Mouse (Mus musculus) large intestine, adult 2 months (tissue): Measurements from ENCODE around the gene Rap1gap. TPM values are rescaled to one million over a fixed set of nuclear protein-coding genes. Genes with fewer than 3 reads are reported as not detected.

Experiments used
- DNase-seq: peaks from one replicate; pipeline ENCODE4 v3.0.0-alpha.2; 2012; ENCODE audit warnings: low read depth, low spot score
- WGBS: fragments of 180-500 bp; shearing (Covaris S2); methylation state at CpG from one replicate; pipeline ENCODE4 v1.1.7; 2018; 5-methylcytosine and 5-hydroxymethylcytosine counted together
- polyA plus RNA-seq: library from polyadenylated mRNA; depleted of rRNA; stranded (reverse); fragments of >200 nt; gene quantifications from 2 replicates; pipeline ENCODE4 v1.2.3, GENCODE M21; 2012; rRNA removed

Gene Rap1gap
- polyA plus RNA-seq, 1 experiment, result 45.2 TPM

DNA sequence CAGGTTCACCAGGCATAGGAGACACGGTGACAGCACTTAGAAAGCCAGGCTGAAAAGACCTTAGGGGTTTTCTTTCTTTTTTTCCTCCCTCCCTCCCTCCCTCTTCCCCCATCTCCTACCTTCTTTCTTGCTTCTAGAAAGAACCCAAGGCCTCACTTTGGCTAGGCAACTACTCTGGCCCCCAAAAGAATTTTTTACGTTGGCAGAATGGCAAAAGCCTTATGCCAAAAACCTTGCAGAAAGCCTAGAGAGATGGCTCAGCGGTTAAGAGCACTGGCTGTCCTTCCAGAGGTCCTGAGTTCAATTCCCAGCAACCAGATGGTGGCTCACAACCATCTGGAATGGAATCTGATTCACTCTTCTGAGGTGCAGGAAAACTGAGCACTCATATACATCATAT is 100.1 kb downstream of the Rap1gap start:
- DNase-seq, result no peak
- WGBS, result 71% methylated on average over 3 of the region's 3 CpGs

DNA sequence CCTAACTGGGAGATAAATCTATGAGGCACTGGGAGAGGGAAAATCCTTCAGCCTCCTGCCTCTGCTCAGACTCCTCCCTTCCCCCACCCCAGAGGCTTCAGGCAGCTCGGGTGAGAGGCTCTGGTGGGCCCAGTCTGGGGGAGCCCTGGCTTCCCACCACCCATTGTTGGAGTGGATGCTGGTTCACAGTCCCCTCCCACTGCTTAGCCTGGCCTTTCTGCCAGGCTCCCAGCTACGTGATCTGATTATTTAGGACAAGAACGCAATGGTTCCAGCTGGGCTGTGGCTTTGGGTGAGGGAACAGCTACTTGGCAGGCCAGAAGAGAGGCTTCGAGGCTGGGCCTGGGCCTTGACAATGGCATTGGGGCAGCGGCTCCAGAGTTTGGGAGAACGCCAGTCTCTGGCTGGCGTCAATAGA is 101.0 kb downstream of the Rap1gap start:
- 67% methylated on average over 7 of the region's 7 CpGs for WGBS
- DNase-seq, result no peak

DNA sequence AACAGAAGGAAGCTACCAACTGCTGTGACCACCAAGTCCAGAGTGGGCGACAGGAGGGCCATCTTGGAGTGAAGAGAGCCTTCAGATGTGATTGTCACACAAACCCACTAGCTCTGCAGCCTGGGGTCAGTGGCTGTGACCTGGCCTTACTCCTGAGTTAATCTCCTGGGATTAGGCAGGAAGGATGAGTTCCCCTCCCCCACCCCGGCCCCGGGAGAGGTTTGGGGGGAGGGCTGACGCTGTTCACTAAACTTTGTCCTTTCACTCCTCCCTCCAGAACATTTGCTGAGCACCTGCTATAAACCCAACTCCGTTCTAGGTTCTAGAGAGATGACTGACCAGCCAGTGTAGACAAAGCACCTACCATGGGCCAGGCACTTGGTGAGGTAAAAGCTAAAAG is 101.8 kb downstream of the Rap1gap start:
- WGBS, result 31% methylated on average over 5 of the region's 5 CpGs

DNA sequence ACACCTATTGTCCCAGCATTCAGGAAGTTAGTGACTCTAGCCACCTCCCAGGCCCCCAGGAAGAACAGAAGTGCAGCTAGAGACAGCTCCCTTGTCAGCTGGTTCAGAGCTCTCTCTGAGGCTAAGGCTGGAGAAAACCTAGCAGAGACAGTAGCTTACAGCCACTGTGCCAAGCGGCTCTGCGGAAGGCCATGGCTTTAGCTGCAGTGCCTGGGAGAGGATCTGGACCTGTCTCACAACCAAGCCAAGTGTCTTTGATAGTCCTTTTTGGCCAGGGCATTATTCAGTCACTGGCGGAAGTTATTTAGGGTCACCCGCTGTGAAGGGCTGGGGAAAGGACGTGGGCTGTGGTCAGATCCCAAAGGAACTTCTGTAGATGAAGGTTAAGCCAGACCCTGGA is 103.9 kb downstream of the Rap1gap start:
- WGBS, result 88% methylated on average over 5 of the region's 5 CpGs
- no peak for DNase-seq

More for the DNA sequence above, 101.8 kb downstream of the Rap1gap start:
- no peak for DNase-seq

DNA sequence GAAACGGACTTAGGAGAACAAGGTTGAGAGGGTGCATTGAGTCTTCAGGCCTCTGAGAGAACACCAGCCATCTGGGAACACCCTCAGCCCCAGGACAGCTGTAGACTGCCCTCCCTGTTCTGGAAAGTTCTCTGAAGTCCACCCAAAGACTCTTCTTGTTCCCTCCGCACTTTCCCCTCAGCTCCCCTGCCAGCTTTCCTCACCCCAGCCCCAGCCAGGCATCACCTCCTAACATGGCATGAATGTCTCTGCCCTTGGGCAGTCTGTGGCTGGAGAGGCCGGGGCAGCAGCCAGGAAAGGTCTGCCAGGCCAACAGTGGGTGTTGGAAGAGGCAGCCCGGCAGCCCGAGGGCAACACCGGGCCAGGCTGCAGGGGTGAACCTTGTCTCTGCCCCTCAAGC is 104.3 kb downstream of the Rap1gap start:
- DNase-seq, result no peak
- WGBS, result 73% methylated on average over 6 of the region's 6 CpGs

DNA sequence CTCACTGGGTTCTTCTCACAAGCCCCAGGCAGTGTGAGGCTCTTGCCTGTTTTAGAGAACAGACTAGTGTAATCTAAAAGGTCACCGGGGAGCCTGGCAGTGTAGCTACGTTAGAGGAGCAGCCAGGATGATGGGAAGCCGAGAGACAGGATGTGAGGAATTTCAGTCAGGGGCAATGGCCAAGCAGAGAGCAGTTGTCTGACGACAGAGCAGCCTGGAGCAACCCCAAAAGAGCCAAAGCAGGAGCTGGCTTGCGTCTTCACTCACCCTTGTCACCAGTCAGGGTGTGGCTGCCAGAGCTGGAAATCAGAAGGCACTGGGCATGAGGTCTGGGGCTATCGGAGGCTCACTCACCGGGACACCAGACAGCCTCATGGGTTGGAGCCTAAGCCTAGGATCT is 105.1 kb downstream of the Rap1gap start:
- 39% methylated on average over 7 of the region's 7 CpGs for WGBS
- DNase-seq, result no peak

DNA sequence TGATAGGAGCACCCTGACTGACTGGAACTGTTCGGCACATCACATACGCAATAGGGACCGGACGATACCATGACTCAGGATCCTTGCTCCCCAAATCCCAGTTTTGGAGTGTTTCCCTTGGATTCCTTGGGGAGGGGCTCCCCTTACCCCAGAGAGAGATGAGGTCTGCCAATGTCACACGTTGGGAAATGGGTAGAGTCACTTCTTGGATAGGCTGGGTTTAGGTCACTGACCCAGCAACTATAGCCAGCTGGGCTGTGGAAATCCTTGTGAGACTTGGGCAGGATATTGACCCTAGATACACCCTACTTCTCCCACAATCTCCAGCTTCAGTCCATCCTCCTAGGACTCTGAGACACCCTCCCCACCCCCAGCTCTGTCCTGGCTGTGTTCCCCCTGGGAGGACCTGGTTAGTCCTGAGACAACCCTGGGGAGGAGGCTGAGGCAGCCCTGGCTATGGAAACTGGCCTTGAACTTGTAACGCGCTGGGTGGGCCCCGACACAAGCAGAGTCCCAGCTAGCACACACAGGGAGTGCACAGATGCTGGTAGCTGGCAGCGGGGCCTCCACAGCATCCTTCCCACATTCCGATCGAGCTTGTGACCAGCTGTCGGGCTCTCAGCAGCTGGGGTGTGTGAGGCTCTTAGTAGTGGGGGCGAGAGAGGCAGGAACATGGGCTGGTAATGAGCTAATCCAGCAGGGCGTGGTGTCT is 106.5 kb downstream of the Rap1gap start:
- no peak for DNase-seq
- WGBS, result 53% methylated on average over 14 of the region's 14 CpGs

DNA sequence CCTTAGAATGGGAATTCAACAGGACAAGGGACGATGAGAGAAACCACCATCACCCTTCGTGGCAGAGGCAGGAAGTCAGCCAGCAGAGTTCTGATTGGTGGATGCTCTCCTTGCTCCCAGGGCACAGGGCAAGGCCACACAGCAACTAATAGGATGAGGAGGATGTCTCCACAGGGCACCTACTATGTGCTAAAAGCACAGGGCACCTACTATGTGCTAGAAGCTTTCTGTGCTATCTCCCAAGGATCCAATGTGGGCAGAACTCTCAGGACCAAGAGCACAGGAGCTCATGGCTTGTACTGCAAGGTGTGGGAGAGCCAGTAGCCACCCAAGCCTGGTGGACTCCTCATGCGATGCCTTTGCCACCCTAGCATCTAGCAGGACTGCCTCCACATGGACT is 107.2 kb downstream of the Rap1gap start:
- no peak for DNase-seq
- 52% methylated on average over 3 of the region's 3 CpGs for WGBS

DNA sequence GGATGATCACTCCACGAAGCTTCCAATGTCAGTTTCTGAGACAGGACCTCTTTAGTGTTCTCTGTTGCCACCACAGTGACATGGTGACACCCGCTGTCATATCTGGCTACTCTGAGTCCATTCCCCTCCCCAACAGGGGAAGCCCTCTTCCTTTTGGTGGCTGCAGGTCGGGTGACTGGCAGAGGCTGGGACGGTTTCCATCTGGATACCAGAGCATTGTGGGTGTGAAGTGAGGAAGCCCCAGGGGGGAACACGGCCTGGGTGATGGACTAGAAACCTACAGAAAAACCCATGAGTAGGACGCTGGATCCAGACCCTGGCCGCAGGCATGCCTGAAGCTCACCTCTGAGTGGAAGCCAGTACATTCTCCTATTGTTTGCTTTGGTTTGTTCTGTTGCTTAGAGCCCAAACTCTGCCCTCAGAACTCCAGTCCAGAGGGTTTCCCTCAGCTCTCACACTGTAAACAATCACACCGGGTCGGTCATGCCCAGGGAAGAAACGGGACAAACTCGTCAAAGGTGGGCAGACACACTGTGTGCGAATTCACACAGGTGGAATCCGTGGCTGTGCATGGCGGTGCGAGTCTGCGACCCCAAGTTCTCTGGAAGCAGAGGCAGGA is 108.0 kb downstream of the Rap1gap start:
- no peak for DNase-seq
- 74% methylated on average over 16 of the region's 16 CpGs for WGBS

DNA sequence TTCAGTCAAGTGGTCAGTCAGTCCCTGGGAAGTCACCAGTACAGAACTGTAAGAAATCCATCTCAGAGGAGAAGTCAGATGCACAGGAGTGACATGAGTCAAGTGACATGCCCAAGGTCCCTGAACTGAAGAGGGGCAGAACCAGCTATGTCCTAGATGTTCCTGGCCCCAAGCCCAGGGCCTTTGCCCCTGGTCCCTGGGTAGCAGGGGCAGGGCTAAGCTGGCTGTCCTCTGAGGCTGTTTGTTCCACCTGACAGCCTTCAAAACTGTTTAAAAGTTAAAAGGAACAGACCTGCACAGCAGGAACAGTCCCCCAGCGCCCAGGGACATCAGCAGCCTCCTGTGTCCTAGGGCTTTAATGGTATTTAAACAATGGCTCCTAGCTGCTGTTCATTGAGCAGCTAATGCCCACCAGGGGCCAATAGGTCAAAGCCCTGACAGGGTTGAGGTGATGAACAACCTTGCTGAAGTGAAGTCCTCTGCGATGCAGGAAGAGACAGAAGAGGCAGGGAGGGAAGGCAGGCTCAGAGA is 108.9 kb downstream of the Rap1gap start:
- no peak for DNase-seq
- 50% methylated on average over 2 of the region's 2 CpGs for WGBS

DNA sequence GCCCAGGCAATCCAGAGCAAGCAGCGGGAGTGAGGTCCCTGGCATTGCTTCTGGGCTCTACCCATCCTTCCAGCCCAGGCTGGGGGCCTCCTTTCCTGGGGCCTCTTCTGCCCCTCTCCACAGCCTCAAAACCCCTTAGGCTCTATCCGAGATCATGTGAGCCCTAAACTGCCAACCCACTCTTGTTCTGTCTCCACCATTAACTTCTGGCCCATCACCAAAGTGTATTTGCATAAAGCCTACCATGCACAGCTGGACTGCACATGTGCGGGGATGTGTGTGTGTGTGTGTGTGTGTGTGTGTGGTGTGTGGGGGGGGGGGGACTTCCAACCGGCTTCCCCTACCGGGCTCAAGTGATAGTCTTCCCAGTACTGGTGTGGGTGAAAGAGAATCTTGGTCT is 109.5 kb downstream of the Rap1gap start:
- DNase-seq, result no peak
- WGBS, result 71% methylated on average over 5 of the region's 5 CpGs

DNA sequence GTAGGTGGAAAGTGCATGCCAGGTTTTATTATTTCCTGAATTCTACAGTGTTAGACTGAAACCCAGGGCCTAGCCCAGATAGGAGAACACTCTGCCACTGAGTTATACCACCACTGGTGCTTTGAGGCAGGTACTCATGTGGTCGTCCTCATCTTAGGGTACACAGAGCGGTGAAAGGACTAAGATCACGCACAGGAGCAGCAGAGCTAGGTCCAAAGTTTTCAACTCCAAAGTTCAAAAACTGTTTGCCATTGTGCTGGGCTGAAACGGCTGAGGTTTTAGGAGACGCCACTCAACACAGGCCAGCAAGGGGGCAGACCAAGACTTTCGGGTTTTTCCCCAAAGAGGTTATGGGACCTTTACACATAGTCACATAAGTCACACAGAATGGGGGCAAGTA is 110.0 kb downstream of the Rap1gap start:
- no peak for DNase-seq
- 71% methylated on average over 6 of the region's 6 CpGs for WGBS

DNA sequence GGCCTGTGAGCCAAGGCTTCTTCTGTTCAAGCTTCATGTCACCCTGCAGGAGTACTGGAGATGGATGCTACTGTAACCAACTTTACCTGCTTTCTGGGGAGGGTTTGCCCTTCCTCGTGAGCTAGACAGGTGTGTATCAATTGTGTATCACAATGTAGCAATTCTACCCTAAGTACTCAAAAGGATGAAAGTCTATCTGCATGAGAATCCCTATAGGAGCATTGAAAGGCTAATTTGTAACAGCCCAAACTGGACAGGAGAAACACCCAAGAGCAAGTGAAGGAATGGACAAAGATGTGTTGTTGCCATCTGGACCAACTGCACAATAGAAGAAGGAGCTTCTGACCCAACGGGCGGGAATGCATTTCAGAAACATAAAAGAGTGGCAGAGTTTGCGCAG is 113.3 kb downstream of the Rap1gap start:
- DNase-seq, result no peak
- whole genome bisulfite sequencing, result 85% methylated on average over 4 of the region's 4 CpGs

DNA sequence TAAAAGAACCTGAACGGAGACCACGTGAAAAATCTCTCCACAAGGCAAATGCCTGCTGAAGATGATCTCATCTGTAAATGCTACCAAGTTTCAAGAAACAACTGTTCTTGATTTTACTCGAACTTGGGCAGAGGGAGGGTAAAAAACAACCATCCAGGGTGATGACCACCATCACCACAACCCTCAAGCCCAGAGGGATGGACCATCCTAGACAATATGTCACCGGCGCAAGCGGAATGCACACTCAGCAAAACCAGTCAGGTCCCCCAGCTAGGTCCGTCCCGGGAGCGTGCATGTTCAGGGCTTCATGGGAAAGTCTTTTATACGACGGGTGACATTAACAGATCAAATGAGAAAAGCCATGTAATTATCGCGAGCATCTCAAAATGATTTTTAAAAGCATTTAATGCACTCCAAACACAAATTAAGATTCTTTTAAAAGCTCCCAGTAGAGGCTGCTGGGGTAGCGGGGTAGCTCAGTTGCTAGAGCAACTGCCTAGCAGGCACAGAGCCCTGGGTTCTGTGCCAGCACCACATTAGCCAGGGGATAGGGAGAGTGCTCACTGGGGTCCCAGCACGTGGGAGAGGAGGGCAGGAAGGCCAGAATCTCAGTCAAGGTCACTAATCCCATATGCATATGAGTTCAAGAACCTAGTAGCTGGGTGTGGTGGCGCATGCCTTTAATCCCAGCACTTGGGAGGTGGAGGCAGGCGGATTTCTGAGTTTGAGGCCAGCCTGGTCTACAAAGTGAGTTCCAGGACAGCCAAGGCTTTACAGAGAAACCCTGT is 114.1 kb downstream of the Rap1gap start:
- no peak for DNase-seq
- WGBS, result 81% methylated on average over 17 of the region's 17 CpGs

Other genes starting within 250 kb of the Rap1gap start
- 0.94 and 1.4 TPM in 2 replicates for gene Cela3b, start 234.2 kb upstream of the Rap1gap start, polyA plus RNA-seq
- not detected in 2 replicates for gene 1700013G24Rik, start 211.4 kb upstream of the Rap1gap start, polyA plus RNA-seq
- gene Hspg2, start 196.0 kb upstream of the Rap1gap start, polyA plus RNA-seq, result 19.7 and 22.8 TPM in 2 replicates
- gene Ldlrad2, start 90.2 kb upstream of the Rap1gap start, polyA plus RNA-seq, result not detected in 2 replicates
- gene Usp48, start 71.0 kb upstream of the Rap1gap start, polyA plus RNA-seq, result 27.2 and 39.0 TPM in 2 replicates
- 3.7 and 5.3 TPM in 2 replicates for gene Alpl, start 131.7 kb downstream of the Rap1gap start, polyA plus RNA-seq
- 22.6 and 30.2 TPM in 2 replicates for gene Ece1, start 197.5 kb downstream of the Rap1gap start, polyA plus RNA-seq